ENCODE assay signal across 12 mouse cellular contexts in the genomic region with DNA sequence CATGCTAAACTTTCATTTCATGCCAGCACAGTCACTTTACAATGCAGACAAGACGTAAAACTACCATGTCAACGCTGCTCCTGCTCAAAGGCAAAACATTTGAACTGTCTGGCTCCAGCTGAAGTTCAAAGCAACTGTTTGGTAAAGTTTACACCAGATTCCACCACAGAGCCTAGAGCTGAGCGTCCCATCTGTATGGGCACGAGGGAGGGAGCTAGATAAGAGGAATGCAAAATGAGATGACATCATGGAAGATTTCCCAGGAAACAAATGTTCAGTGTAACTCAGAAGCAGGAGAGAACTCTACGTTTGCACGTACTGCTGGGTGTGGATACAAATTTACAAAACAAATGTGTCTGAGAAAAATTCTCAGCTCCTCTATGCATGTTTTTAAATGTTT.
A peak's percentile ranks its signal among the peaks of the same experiment; 100 is the strongest.
DNase-seq lines count a peak whose midpoint lies in the region; ATAC-seq and TF ChIP-seq lines count a peak whose summit lies in the region.
"Had no signal": no experiment of that assay in that cellular context is flagged by ENCODE, and none has a peak within 500 bp of the region (broad histone marks: within the 10 kb centered on the region; RNA-seq: fewer than 3 reads in every experiment).

No protein-coding gene starts in this region.

- no peaks in the 10 kb centered on the region for H3K9me3 ChIP-seq in heart, embryonic 12.5 days (replicated peaks)
- no peaks in the 10 kb centered on the region for H3K9me3 ChIP-seq in lung, embryonic 15.5 days
- no peaks in the 10 kb centered on the region for H3K9me3 ChIP-seq in liver, embryonic 12.5 days (replicated peaks)
- H3K9me3 ChIP-seq: kidney, embryonic 15.5 days had no signal

- WGBS in heart, embryonic 12.5 days = 11% methylated on average over 6 of the region's 6 CpGs
- WGBS in heart, adult 2 months = 19% methylated on average over 6 of the region's 6 CpGs
- WGBS in lung, embryonic 15.5 days = 13% methylated on average over 6 of the region's 6 CpGs
- 32% methylated on average over 6 of the region's 6 CpGs for WGBS in liver, embryonic 12.5 days (ENCODE audit: insufficient replicate concordance)

- ATAC-seq in heart, embryonic 12.5 days (ENCODE audit: insufficient number of reproducible peaks, low FRiP score) = peak; percentile 63; the same call in 1 of the 2 replicates
- ATAC-seq in lung, embryonic 15.5 days (ENCODE audit: borderline replicate concordance, extremely low read depth, low FRiP score, low TSS enrichment) = peak; percentile 69; the same call in 1 of the 2 replicates
- ATAC-seq in liver, embryonic 12.5 days = no peak
- ATAC-seq: lung, postnatal 0 days had no signal

- peak; percentile 23 for DNase-seq in adrenal gland, adult 2 months
- no peak for DNase-seq in adrenal gland, postnatal 10 days
- no peak for DNase-seq in heart, adult 2 months
- no peak for DNase-seq in lung, adult 18-20 months
- peak; percentile 9 for DNase-seq in embryo, embryonic 10.5 days (ENCODE audit: low spot score)
- DNase-seq: cerebellum, postnatal 36 days; thymus, adult 18-20 months had no signal

- H3K9ac ChIP-seq in heart, embryonic 12.5 days = no peak overlapping the region
- no peak overlapping the region for H3K9ac ChIP-seq in heart, adult 2 months (ENCODE audit: low read depth, low read length)
- H3K9ac ChIP-seq in lung, embryonic 15.5 days = no peak overlapping the region
- H3K9ac ChIP-seq in liver, embryonic 12.5 days = no peak overlapping the region
- H3K9ac ChIP-seq: kidney, embryonic 15.5 days had no signal

- peak overlapping the region; percentile 21 for H3K4me3 ChIP-seq in heart, embryonic 12.5 days
- no peak overlapping the region for H3K4me3 ChIP-seq in heart, adult 2 months
- no peak overlapping the region for H3K4me3 ChIP-seq in lung, embryonic 15.5 days
- no peak overlapping the region for H3K4me3 ChIP-seq in liver, embryonic 12.5 days
- H3K4me3 ChIP-seq: kidney, embryonic 15.5 days had no signal

- peak overlapping the region; percentile 48; the same call in 1 of the 2 replicates for H3K27ac ChIP-seq in heart, embryonic 12.5 days (ENCODE audit: poor library complexity, severe bottlenecking)
- no peak overlapping the region for H3K27ac ChIP-seq in heart, adult 2 months
- H3K27ac ChIP-seq in lung, embryonic 15.5 days = no peak overlapping the region
- H3K27ac ChIP-seq in liver, embryonic 12.5 days = no peak overlapping the region
- H3K27ac ChIP-seq: kidney, embryonic 15.5 days had no signal

- TF ChIP-seq POLR2A in heart, adult 2 months (IDR thresholded peaks at IDR 0.05; ENCODE audit: insufficient read depth, low read depth, low read length) = no peak

- H3K4me2 ChIP-seq in heart, embryonic 12.5 days = peak overlapping the region; percentile 49
- H3K4me2 ChIP-seq in lung, embryonic 15.5 days = no peak overlapping the region
- H3K4me2 ChIP-seq in liver, embryonic 12.5 days = no peak overlapping the region
- H3K4me2 ChIP-seq: kidney, embryonic 15.5 days had no signal

- H3K79me2 ChIP-seq in heart, adult 2 months (replicated peaks; ENCODE audit: control insufficient read depth, insufficient read depth, low read length) = no peaks in the 10 kb centered on the region

- H3K4me1 ChIP-seq in heart, embryonic 12.5 days (replicated peaks) = peaks cover 6% of the 10 kb centered on the region; the same call in 1 of the 2 replicates
- H3K4me1 ChIP-seq in heart, adult 2 months (ENCODE audit: control insufficient read depth, insufficient read depth, low read length) = no peaks in the 10 kb centered on the region
- peaks cover 4% of the 10 kb centered on the region; the same call in 1 of the 2 replicates for H3K4me1 ChIP-seq in lung, embryonic 15.5 days
- H3K4me1 ChIP-seq in liver, embryonic 12.5 days = no peaks in the 10 kb centered on the region
- H3K4me1 ChIP-seq: kidney, embryonic 15.5 days had no signal

- intact Hi-C loops in heart, adult 2 months (cut with DNase I) = no loop called here

- H3K36me3 ChIP-seq in heart, embryonic 12.5 days = no peaks in the 10 kb centered on the region
- H3K36me3 ChIP-seq in heart, adult 2 months (ENCODE audit: control insufficient read depth, insufficient read depth, low read length) = no peaks in the 10 kb centered on the region
- no peaks in the 10 kb centered on the region for H3K36me3 ChIP-seq in lung, embryonic 15.5 days
- H3K36me3 ChIP-seq in liver, embryonic 12.5 days = no peaks in the 10 kb centered on the region
- H3K36me3 ChIP-seq: kidney, embryonic 15.5 days had no signal

- TF ChIP-seq EP300 in heart, adult 2 months (IDR thresholded peaks at IDR 0.05; ENCODE audit: insufficient read depth, low read depth, low read length) = no peak

- TF ChIP-seq CTCF in heart, adult 2 months (IDR thresholded peaks at IDR 0.05) = no peak

- H3K27me3 ChIP-seq in heart, embryonic 12.5 days (replicated peaks) = no peaks in the 10 kb centered on the region
- H3K27me3 ChIP-seq in heart, adult 2 months (ENCODE audit: control insufficient read depth, insufficient read depth, low read length) = no peaks in the 10 kb centered on the region
- no peaks in the 10 kb centered on the region for H3K27me3 ChIP-seq in lung, embryonic 15.5 days
- H3K27me3 ChIP-seq in liver, embryonic 12.5 days (replicated peaks) = no peaks in the 10 kb centered on the region
- H3K27me3 ChIP-seq: kidney, embryonic 15.5 days had no signal

Comparison
In these comparisons a context has a peak if more than half of its experiments do, and no peak if none do; other contexts are left out.
1. DNase-seq: peak in adrenal gland, adult 2 months (single experiment) and embryo, embryonic 10.5 days (single experiment); none in adrenal gland, postnatal 10 days (single experiment), heart, adult 2 months (0 of 2) and lung, adult 18-20 months (0 of 2).